Mouse (Mus musculus) neural tube, embryonic 14.5 days (tissue): ENCODE data around the gene Fbxo22. TPM values are rescaled to one million over a fixed set of nuclear protein-coding genes. Genes with fewer than 3 reads are reported as not detected.
"Not testable (repeated sequence)": the region's sequence is repeated elsewhere in the genome, so short reads cannot be mapped to it uniquely, and the experiment has no call there.

Experiments used
- ATAC-seq: fragments of 200-750 bp; cut with Nextera tagmentation; 2 replicates; pipeline ENCODE4 v1.8.0; 2017; ENCODE audit warnings: low read depth, mild to moderate bottlenecking, moderate TSS enrichment, moderate library complexity
- H3K27ac ChIP-seq: fragments of 300-500 bp; sonication (generic); 2 replicates; pipeline ENCODE4 v1.5.1; 2014; ENCODE audit warnings: low read depth, mild to moderate bottlenecking, control low read depth, low read length, moderate library complexity, mixed read lengths
- H3K27me3 ChIP-seq: fragments of 300-500 bp; sonication (generic); 2 replicates; pipeline ENCODE4 v1.6.1; 2014; ENCODE audit warnings: low read length; ENCODE audit not compliant: control insufficient read depth, insufficient read depth
- H3K36me3 ChIP-seq: fragments of 300-500 bp; sonication (generic); 2 replicates; pipeline ENCODE4 v1.6.1; 2014; ENCODE audit warnings: low read length, mixed read lengths; ENCODE audit not compliant: control insufficient read depth, insufficient read depth
- H3K4me1 ChIP-seq: fragments of 300-500 bp; sonication (generic); 2 replicates; pipeline ENCODE4 v1.6.1; 2014; ENCODE audit warnings: low read length; ENCODE audit not compliant: control insufficient read depth, insufficient read depth
- H3K4me2 ChIP-seq: fragments of 300-500 bp; sonication (generic); 2 replicates; pipeline ENCODE4 v1.6.1; 2014; ENCODE audit warnings: mild to moderate bottlenecking, low read depth, low read length, control low read depth
- H3K4me3 ChIP-seq: fragments of 300-500 bp; sonication (generic); 2 replicates; pipeline ENCODE4 v1.5.1; 2014; ENCODE audit warnings: low read depth, low read length, control low read depth, mixed read lengths
- H3K9ac ChIP-seq: fragments of 300-500 bp; sonication (generic); replicated peaks from 2 replicates; pipeline ENCODE4 v1.6.1; 2014; ENCODE audit warnings: low read depth, mild to moderate bottlenecking, control low read depth, low read length, mixed read lengths
- H3K9me3 ChIP-seq: fragments of 300-500 bp; sonication (generic); 2 replicates; pipeline ENCODE4 v1.6.1; 2016; ENCODE audit warnings: low read length; ENCODE audit not compliant: control insufficient read depth
- WGBS: fragments of 180-500 bp; shearing (Covaris S2); extraction: QIAGEN DNeasy Blood & Tissue Kit; methylation state at CpG from one replicate; pipeline ENCODE4 v1.1.7; 2014; 5-methylcytosine and 5-hydroxymethylcytosine counted together
- polyA plus RNA-seq: library from polyadenylated mRNA; unstranded; fragments of >200 nt; fragmentation: Nextera tagmentation; extraction: Ambion mirVana; gene quantifications from 2 replicates; pipeline ENCODE4 v1.2.1, GENCODE M21; 2014

Gene Fbxo22
- polyA plus RNA-seq, 1 experiment from 2014 or later = 85.6 TPM

DNA sequence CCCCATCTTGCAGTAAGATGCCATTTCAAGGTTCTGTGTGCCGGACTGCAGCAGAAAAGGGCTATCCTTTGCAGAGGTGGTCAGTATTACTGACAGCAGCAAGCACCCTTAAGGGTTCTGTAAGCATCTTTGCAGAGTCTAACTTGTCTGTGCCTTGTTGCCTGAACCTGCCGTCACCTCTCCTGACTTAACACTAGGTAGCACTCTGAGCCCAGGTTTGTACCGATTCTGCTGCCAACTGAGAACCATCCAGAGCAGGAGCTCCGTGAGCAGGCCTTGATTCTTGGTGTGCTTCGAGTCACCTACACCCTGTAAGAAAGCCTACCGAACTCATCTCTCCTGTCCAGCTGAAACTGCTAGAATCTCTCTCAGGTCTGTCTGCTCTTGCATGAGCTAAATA, 22.8 kb downstream of the Fbxo22 start:
- no peaks in the 10 kb centered on the region for H3K36me3 ChIP-seq
- H3K4me1 ChIP-seq = no peaks in the 10 kb centered on the region
- no peak overlapping the region for H3K4me2 ChIP-seq
- no peak overlapping the region for H3K27ac ChIP-seq
- H3K4me3 ChIP-seq = no peak overlapping the region
- H3K27me3 ChIP-seq = no peaks in the 10 kb centered on the region
- no peak for ATAC-seq
- 72% methylated on average over 6 of the region's 6 CpGs for WGBS
- H3K9me3 ChIP-seq = no peaks in the 10 kb centered on the region
- no peak overlapping the region for H3K9ac ChIP-seq

GRCm38 (mm10) chr9:55232110-55232509, 23.4 kb downstream of the Fbxo22 start:
- Histone ChIP-seq H3K4me2 (no peak overlapping the region), H3K4me3 (no peak overlapping the region), H3K4me1 (no peaks in the 10 kb centered on the region), H3K27ac (no peak overlapping the region), H3K9me3 (no peaks in the 10 kb centered on the region), H3K36me3 (no peaks in the 10 kb centered on the region), H3K9ac (no peak overlapping the region), H3K27me3 (no peaks in the 10 kb centered on the region)
- ATAC-seq = no peak
- 95% methylated on average over 5 of the region's 5 CpGs for WGBS

DNA sequence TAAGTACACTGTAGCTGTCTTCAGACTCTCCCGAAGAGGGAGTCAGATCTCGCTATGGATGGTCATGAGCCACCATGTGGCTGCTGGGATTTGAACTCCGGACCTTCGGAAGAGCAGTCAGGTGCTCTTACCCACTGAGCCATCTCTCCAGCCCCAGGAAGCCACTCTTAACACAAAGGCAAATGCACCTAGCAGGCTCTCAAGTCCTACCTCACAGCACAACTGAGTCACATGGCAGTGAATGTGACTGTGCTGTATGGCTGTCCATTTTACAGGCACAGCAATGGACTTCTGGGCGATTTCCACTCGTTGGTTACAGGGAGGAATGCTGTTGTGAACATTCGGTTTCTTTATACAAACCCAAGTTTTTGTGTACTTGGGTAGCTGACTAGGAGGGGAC, 23.9 kb downstream of the Fbxo22 start:
- no peaks in the 10 kb centered on the region for H3K27me3 ChIP-seq
- H3K9me3 ChIP-seq = no peaks in the 10 kb centered on the region
- H3K4me2 ChIP-seq = no peak overlapping the region
- H3K9ac ChIP-seq = no peak overlapping the region
- 84% methylated on average over 7 of the region's 7 CpGs for WGBS
- no peak overlapping the region for H3K4me3 ChIP-seq
- no peak for ATAC-seq
- H3K4me1 ChIP-seq = no peaks in the 10 kb centered on the region
- no peak overlapping the region for H3K27ac ChIP-seq
- no peaks in the 10 kb centered on the region for H3K36me3 ChIP-seq

- H3K27me3 ChIP-seq, H3K4me2 ChIP-seq, H3K36me3 ChIP-seq, ATAC-seq, H3K9ac ChIP-seq, H3K4me3 ChIP-seq, H3K27ac ChIP-seq, H3K9me3 ChIP-seq, H3K4me1 ChIP-seq: not testable (repeated sequence)
- 71% methylated on average over 11 of the region's 11 CpGs for WGBS
Measured at GRCm38 (mm10) chr9:55233076-55233475, 24.4 kb downstream of the Fbxo22 start.

GRCm38 (mm10) chr9:55236235-55237165, 27.8 kb downstream of the Fbxo22 start:
- H3K9ac ChIP-seq = no peak overlapping the region

GRCm38 (mm10) chr9:55240852-55241251, 32.1 kb downstream of the Fbxo22 start:
- no peak overlapping the region for H3K4me2 ChIP-seq
- no peak for ATAC-seq
- H3K27me3 ChIP-seq = no peaks in the 10 kb centered on the region
- WGBS = 87% methylated on average over 5 of the region's 5 CpGs
- H3K4me3 ChIP-seq = no peak overlapping the region
- no peaks in the 10 kb centered on the region for H3K9me3 ChIP-seq
- H3K27ac ChIP-seq = no peak overlapping the region
- H3K36me3 ChIP-seq = no peaks in the 10 kb centered on the region
- no peak overlapping the region for H3K9ac ChIP-seq
- no peaks in the 10 kb centered on the region for H3K4me1 ChIP-seq

More at GRCm38 (mm10) chr9:55236235-55237165, 27.8 kb downstream of the Fbxo22 start:
- ATAC-seq = no peak
- WGBS = 75% methylated on average over 13 of the region's 13 CpGs
- Histone ChIP-seq H3K27me3 (no peaks in the 10 kb centered on the region), H3K9me3 (no peaks in the 10 kb centered on the region), H3K4me2 (no peak overlapping the region), H3K4me3 (no peak overlapping the region), H3K36me3 (no peaks in the 10 kb centered on the region), H3K4me1 (no peaks in the 10 kb centered on the region), H3K27ac (no peak overlapping the region)

- 45% methylated on average over 24 of the region's 24 CpGs for WGBS
- ATAC-seq = no peak
- Histone ChIP-seq H3K36me3 (no peaks in the 10 kb centered on the region), H3K9me3 (no peaks in the 10 kb centered on the region), H3K4me1 (no peaks in the 10 kb centered on the region), H3K4me2 (0 out of 2 replicates have a peak overlapping the region, but pooled peaks have one; percentile 26), H3K27me3 (no peaks in the 10 kb centered on the region), H3K27ac (no peak overlapping the region), H3K4me3 (no peak overlapping the region), H3K9ac (no peak overlapping the region)
Measured at GRCm38 (mm10) chr9:55241863-55242685, 33.3 kb downstream of the Fbxo22 start.

DNA sequence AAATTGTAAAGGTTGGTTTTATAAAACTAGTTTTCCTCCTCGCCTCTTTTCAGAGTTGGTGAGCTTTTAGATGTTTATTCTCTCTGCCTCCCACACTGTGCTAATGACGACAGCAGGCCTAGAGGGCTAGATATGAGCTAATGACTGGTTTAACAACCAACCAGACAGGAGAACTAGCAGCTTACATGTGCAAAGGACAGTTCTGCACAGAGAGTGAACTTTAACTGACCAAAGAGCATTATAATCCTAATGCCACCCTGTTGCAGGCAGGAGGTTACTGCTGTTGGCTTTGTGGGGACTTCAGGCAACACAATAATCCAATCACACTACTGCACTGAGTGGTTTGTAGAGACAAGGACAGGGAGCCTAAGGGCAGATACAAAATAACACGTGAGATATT, 34.6 kb downstream of the Fbxo22 start:
- H3K9ac ChIP-seq = no peak overlapping the region
- 86% methylated on average over 3 of the region's 3 CpGs for WGBS
- H3K36me3 ChIP-seq = no peaks in the 10 kb centered on the region
- no peak overlapping the region for H3K4me3 ChIP-seq
- H3K4me2 ChIP-seq = no peak overlapping the region
- no peak for ATAC-seq
- H3K27ac ChIP-seq = no peak overlapping the region
- no peaks in the 10 kb centered on the region for H3K4me1 ChIP-seq
- no peaks in the 10 kb centered on the region for H3K9me3 ChIP-seq
- no peaks in the 10 kb centered on the region for H3K27me3 ChIP-seq

GRCm38 (mm10) chr9:55244079-55244478, 35.4 kb downstream of the Fbxo22 start:
- Histone ChIP-seq H3K4me3 (no peak overlapping the region), H3K9me3 (no peaks in the 10 kb centered on the region), H3K27ac (no peak overlapping the region), H3K4me1 (no peaks in the 10 kb centered on the region), H3K9ac (no peak overlapping the region), H3K4me2 (no peak overlapping the region), H3K36me3 (no peaks in the 10 kb centered on the region), H3K27me3 (no peaks in the 10 kb centered on the region)
- 75% methylated on average over 3 of the region's 3 CpGs for WGBS
- ATAC-seq = no peak
